ENCODE assay signal across 8 mouse cellular contexts in the genomic region with DNA sequence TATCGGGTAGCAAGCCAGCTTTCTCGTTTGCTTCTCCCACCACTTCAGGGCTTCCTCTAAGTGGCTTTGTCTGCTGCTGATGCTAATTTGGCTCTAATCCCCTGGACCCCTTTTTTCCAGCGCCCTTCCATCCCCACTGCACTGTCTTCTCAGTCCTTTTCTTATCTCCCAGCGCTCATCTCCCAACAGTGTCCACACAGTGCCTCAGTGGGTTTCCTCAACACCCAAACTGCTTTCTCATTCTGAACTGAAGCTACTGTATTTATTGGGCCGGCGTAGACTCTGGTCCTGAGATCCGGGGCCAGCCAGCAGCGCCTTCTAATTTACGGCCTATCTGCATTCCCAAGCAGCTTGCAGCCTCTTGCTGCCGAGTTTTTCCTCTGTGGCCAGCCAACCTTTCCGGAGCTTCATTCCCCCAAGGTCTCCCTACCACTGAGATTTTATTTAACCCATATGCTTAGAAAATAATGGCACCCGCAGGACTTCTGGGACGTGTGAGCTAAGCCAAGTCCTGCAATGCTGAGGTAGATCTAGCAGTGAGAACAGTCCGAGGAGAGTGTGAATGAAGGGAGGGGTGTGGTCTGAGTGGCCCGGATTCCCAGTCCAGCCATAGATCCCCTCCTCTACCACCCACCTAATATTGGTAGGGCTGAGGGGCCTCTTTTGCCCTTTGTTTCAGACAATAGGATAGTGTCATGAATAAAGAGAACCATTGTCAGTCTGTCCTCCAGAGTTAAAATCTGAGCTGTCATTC. TPM values are rescaled to one million over a fixed set of nuclear protein-coding genes. Genes with fewer than 3 reads are reported as not detected.
DNase-seq lines count a peak whose midpoint lies in the region; ATAC-seq and TF ChIP-seq lines count a peak whose summit lies in the region.

TSS of gene Gng2 (minus strand) at position 357 of the 754 bp plus-strand sequence.

- no peaks in the 10 kb centered on the region for H3K9me3 ChIP-seq in hindbrain, postnatal 0 days (ENCODE audit: low read length)
- no peaks in the 10 kb centered on the region for H3K9me3 ChIP-seq in liver, embryonic 14.5 days (ENCODE audit: control insufficient read depth, low read length)
- no peaks in the 10 kb centered on the region for H3K9me3 ChIP-seq in stomach, embryonic 14.5 days (ENCODE audit: control insufficient read depth, low read depth, low read length)

- peak within 1 kb of the TSS; percentile 94 for H3K27ac ChIP-seq in layer of hippocampus, adult 2 months
- H3K27ac ChIP-seq in hindbrain, postnatal 0 days, result peak within 1 kb of the TSS; percentile 95
- H3K27ac ChIP-seq in liver, embryonic 14.5 days, result no peak within 1 kb of the TSS
- peak within 1 kb of the TSS; percentile 86 for H3K27ac ChIP-seq in stomach, embryonic 14.5 days (ENCODE audit: low read length)

- no peak for DNase-seq in layer of hippocampus, adult 2 months (ENCODE audit: low spot score in 2 of 2)
- no peak for DNase-seq in layer of hippocampus, adult 9-11 months
- no peak for DNase-seq in adrenal gland, postnatal 14 days
- peak; percentile 32 for DNase-seq in hindbrain, postnatal 0 days (ENCODE audit: low spot score)
- no peak for DNase-seq in liver, embryonic 14.5 days (ENCODE audit: low read depth in 3 of 3, low spot score in 3 of 3)

- H3K4me1 ChIP-seq in hindbrain, postnatal 0 days (ENCODE audit: insufficient read depth, low read length), result peaks cover 14% of the 10 kb centered on the region; the same call in 1 of the 2 replicates
- peaks cover 2 to 15% of the 10 kb centered on the region in 2 experiments; a peak in 2 of 4 replicates for H3K4me1 ChIP-seq in liver, embryonic 14.5 days (replicated peaks; ENCODE audit: control insufficient read depth in 2 of 2, insufficient read depth in 2 of 2, low read length in 1 of 2)
- peaks cover 15% of the 10 kb centered on the region; the same call in 1 of the 2 replicates for H3K4me1 ChIP-seq in stomach, embryonic 14.5 days (ENCODE audit: control insufficient read depth, insufficient read depth, low read length)

- peak within 1 kb of the TSS; percentile 73 for H3K4me3 ChIP-seq in layer of hippocampus, adult 2 months
- H3K4me3 ChIP-seq in hindbrain, postnatal 0 days (ENCODE audit: low read length), result peak within 1 kb of the TSS; percentile 58
- peak within 1 kb of the TSS; percentile 37 to 39 for H3K4me3 ChIP-seq in liver, embryonic 14.5 days (ENCODE audit: insufficient read depth in 1 of 2, low read depth in 2 of 2, low read length in 2 of 2)
- peak within 1 kb of the TSS; percentile 41 for H3K4me3 ChIP-seq in stomach, embryonic 14.5 days (ENCODE audit: low read depth, low read length)

- no peak for TF ChIP-seq EP300 in liver, embryonic 14.5 days (IDR thresholded peaks at IDR 0.05; ENCODE audit: low read depth)

- H3K4me2 ChIP-seq in hindbrain, postnatal 0 days (ENCODE audit: low read depth, low read length), result peak within 1 kb of the TSS; percentile 77
- peak within 1 kb of the TSS; percentile 55 for H3K4me2 ChIP-seq in liver, embryonic 14.5 days (ENCODE audit: low read depth)
- peak within 1 kb of the TSS; percentile 71 for H3K4me2 ChIP-seq in stomach, embryonic 14.5 days (replicated peaks; ENCODE audit: low read depth, low read length)

- H3K27me3 ChIP-seq in hindbrain, postnatal 0 days (ENCODE audit: insufficient read depth, low read length), result no peaks in the 10 kb centered on the region
- H3K27me3 ChIP-seq in liver, embryonic 14.5 days (ENCODE audit: control insufficient read depth, insufficient read depth, low read length), result 0 out of 2 replicates have a peak, but pooled peaks cover 2% of the 10 kb centered on the region
- H3K27me3 ChIP-seq in stomach, embryonic 14.5 days (ENCODE audit: control insufficient read depth, insufficient read depth, low read length), result no peaks in the 10 kb centered on the region

- peak within 1 kb of the TSS; percentile 62 for H3K9ac ChIP-seq in hindbrain, postnatal 0 days (replicated peaks; ENCODE audit: low read length)
- H3K9ac ChIP-seq in liver, embryonic 14.5 days (replicated peaks), result no peak within 1 kb of the TSS
- H3K9ac ChIP-seq in stomach, embryonic 14.5 days (replicated peaks; ENCODE audit: low read depth, low read length), result peak within 1 kb of the TSS; percentile 38; the same call in 1 of the 2 replicates

- TF ChIP-seq CTCF in layer of hippocampus, adult 2 months (conservative IDR thresholded peaks at IDR 0.05), result no peak
- no peak for TF ChIP-seq CTCF in hindbrain, postnatal 0 days (IDR thresholded peaks at IDR 0.05; ENCODE audit: low read depth)
- no peak for TF ChIP-seq CTCF in liver, embryonic 14.5 days (IDR thresholded peaks at IDR 0.05; ENCODE audit: low read depth)

- WGBS in hindbrain, postnatal 0 days, result 10% methylated on average over 15 of the region's 15 CpGs
- 18% methylated on average over 15 of the region's 15 CpGs for WGBS in liver, embryonic 14.5 days (ENCODE audit: insufficient replicate concordance)
- 15% methylated on average over 15 of the region's 15 CpGs for WGBS in stomach, embryonic 14.5 days

- no peak for ATAC-seq in erythroblast, adult 5-6 weeks (replicated peaks; ENCODE audit: low FRiP score, poor library complexity, severe bottlenecking)
- no peak for ATAC-seq in hindbrain, postnatal 0 days
- ATAC-seq in liver, embryonic 14.5 days (ENCODE audit: insufficient read depth), result peak; percentile 45; the same call in 1 of the 2 replicates
- peak; percentile 30; the same call in 1 of the 2 replicates for ATAC-seq in stomach, embryonic 14.5 days (ENCODE audit: insufficient number of reproducible peaks, insufficient read depth, low FRiP score, low read depth)
- ATAC-seq in erythroid progenitor cell, adult 5-6 weeks (replicated peaks; ENCODE audit: low FRiP score, poor library complexity, severe bottlenecking), result no peak

- H3K36me3 ChIP-seq in hindbrain, postnatal 0 days (ENCODE audit: insufficient read depth, low read length), result no peaks in the 10 kb centered on the region
- H3K36me3 ChIP-seq in liver, embryonic 14.5 days (replicated peaks; ENCODE audit: control insufficient read depth, insufficient read depth, low read depth), result no peaks in the 10 kb centered on the region
- no peaks in the 10 kb centered on the region for H3K36me3 ChIP-seq in stomach, embryonic 14.5 days (ENCODE audit: control insufficient read depth, insufficient read depth, low read length)

RNA-seq across cellular contexts. Expression of gene Gng2, which starts in this region (rescaled TPM):
- total RNA-seq in layer of hippocampus, adult 2 months (2021), result 100 to 1,000 TPM; 285 to 305 TPM
- total RNA-seq in adrenal gland, postnatal 14 days (2021), result 32.7 and 44.4 TPM in 2 replicates
- 8.6 and 44.8 TPM in 2 replicates for total RNA-seq in erythroblast, adult 5-6 weeks (2015; ENCODE audit: low replicate concordance)
- 6.6 and 11.4 TPM in 2 replicates for total RNA-seq in erythroblast, adult 5-6 weeks (2017; ENCODE audit: low replicate concordance)
- 208 and 218 TPM in 2 replicates for total RNA-seq in hindbrain, postnatal 0 days (2014; rRNA removed)
- 229 and 265 TPM in 2 replicates for polyA plus RNA-seq in hindbrain, postnatal 0 days (2015; fragmentation: Nextera tagmentation; extraction: Ambion mirVana)
- polyA plus RNA-seq in liver, embryonic 14.5 days (2012; rRNA removed), result 2.7 and 5.2 TPM in 2 replicates
- polyA plus RNA-seq in liver, embryonic 14.5 days (2014; fragmentation: Nextera tagmentation; extraction: Ambion mirVana), result 6.7 and 8.7 TPM in 2 replicates
- 66.1 and 72.5 TPM in 2 replicates for polyA plus RNA-seq in stomach, embryonic 14.5 days (2014; fragmentation: Nextera tagmentation; extraction: Ambion mirVana)
- total RNA-seq in erythroid progenitor cell, adult 5-6 weeks (2015; ENCODE audit: low replicate concordance), result 18.4 and 21.4 TPM in 2 replicates
- 4.6 and 6.6 TPM in 2 replicates for total RNA-seq in erythroid progenitor cell, adult 5-6 weeks (2017; ENCODE audit: low replicate concordance)

Comparison
In these comparisons a context has a peak if more than half of its experiments do, and no peak if none do; other contexts are left out.
1. ATAC-seq: peak in liver, embryonic 14.5 days (single experiment) and stomach, embryonic 14.5 days (single experiment); none in erythroblast, adult 5-6 weeks (single experiment), hindbrain, postnatal 0 days (single experiment) and erythroid progenitor cell, adult 5-6 weeks (single experiment).
2. Peak in every context shown above with its lines, with median percentiles within 50 percentile points of each other: H3K4me3 ChIP-seq and H3K4me2 ChIP-seq.